Mouse (Mus musculus): Measurements from ENCODE around the gene Dscaml1. TPM values are rescaled to one million over a fixed set of nuclear protein-coding genes. Genes with fewer than 3 reads are reported as not detected.

Dscaml1 gene
- polyA plus RNA-seq, 1 experiment from 2014 or later, result 0.23 TPM

DNA sequence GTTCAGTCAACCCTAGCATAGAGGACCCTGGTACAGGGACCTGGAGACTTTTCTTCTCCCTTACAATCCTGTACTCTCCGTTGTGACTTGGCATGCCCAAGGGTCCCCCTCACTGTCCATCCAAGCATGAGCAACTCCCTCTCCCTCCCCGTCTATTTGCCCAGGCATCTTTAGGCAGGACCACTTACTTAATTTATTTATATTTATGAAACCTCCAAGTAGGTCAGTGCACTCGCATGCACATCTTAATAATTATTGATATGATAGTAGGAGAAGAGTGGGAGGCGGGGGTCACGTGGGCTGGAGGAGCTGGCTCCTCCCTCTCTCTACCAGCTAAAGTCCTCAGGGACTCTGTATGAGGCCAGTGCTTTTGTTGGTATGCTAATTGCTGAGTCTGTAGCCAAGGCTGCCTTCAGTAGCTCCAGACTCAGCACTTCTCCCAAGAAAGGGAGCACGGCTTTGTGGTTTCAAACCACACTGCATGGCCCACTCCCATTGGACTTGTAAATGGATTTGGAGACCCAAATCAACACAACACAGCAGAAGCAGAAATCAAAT, 199.5 kb downstream of the Dscaml1 start:
- 62% methylated on average over 6 of the region's 6 CpGs for WGBS
- ATAC-seq (ENCODE audit: insufficient number of reproducible peaks, low FRiP score, low TSS enrichment, low read depth), result no peak
- Histone ChIP-seq H3K4me3 (no peak overlapping the region), H3K9ac (no peak overlapping the region), H3K4me1 (no peaks in the 10 kb centered on the region), H3K27ac (no peak overlapping the region), H3K4me2 (no peak overlapping the region), H3K36me3 (no peaks in the 10 kb centered on the region), H3K27me3 (no peaks in the 10 kb centered on the region), H3K9me3 (no peaks in the 10 kb centered on the region)

GRCm38 (mm10) chr9:45632520-45632919, 206.1 kb downstream of the Dscaml1 start:
- Histone ChIP-seq H3K27ac (peak overlapping the region; percentile 54), H3K4me1 (peaks cover 19% of the 10 kb centered on the region; the same call in 1 of the 2 replicates), H3K9ac (no peak overlapping the region), H3K9me3 (no peaks in the 10 kb centered on the region), H3K4me3 (no peak overlapping the region), H3K4me2 (no peak overlapping the region), H3K27me3 (no peaks in the 10 kb centered on the region), H3K36me3 (no peaks in the 10 kb centered on the region)
- WGBS, result 26% methylated on average over 10 of the region's 10 CpGs
- ATAC-seq (ENCODE audit: insufficient number of reproducible peaks, low FRiP score, low TSS enrichment, low read depth), result peak; percentile 40

DNA sequence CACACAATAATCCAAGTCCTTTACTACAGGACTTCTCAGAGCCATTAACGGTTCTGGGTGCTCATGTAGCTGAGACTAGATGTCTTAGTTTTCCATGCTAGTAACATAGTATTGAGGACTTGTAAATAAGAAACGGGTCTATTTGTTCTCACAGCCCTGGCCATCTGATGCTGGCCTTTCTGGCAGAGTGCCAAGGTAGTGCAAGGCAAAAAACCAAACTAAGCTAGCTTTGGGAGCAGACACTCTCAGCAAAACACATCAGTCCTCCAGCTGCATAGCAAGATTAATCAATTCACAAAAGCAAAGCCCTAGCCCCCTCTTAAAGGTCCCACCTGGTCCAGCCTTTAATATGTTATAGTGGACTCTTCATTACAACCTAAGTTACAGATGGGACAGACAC, 206.6 kb downstream of the Dscaml1 start:
- no peaks in the 10 kb centered on the region for H3K36me3 ChIP-seq
- no peak for ATAC-seq (ENCODE audit: insufficient number of reproducible peaks, low FRiP score, low TSS enrichment, low read depth)
- no peak overlapping the region for H3K4me3 ChIP-seq
- WGBS, result 20% methylated on average over 2 of the region's 2 CpGs
- H3K9ac ChIP-seq, result no peak overlapping the region
- H3K4me1 ChIP-seq, result peaks cover 19% of the 10 kb centered on the region; the same call in 1 of the 2 replicates
- 0 out of 2 replicates have a peak overlapping the region, but pooled peaks have one; percentile 54 for H3K27ac ChIP-seq
- H3K9me3 ChIP-seq, result no peaks in the 10 kb centered on the region
- no peaks in the 10 kb centered on the region for H3K27me3 ChIP-seq
- H3K4me2 ChIP-seq, result no peak overlapping the region

DNA sequence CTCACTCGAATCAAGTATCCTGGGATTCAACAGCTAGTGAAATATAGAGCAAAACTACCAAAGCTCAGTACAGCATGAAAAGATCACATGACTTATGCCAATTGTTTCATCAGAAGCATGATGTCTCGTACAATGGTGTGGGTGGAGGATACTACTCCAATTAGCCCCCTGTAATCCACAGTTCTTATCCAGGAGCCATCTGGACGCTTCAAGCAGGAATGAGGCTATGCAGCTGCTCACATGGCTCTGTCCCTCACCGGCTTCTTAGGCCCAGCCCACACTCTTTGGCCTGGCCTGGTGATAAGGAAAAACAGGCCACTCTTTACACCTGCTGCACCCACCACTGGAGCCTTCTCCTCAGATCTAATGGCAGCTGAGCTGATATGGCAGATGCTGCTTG, 208.6 kb downstream of the Dscaml1 start:
- H3K9me3 ChIP-seq, result no peaks in the 10 kb centered on the region
- H3K27ac ChIP-seq, result no peak overlapping the region
- no peaks in the 10 kb centered on the region for H3K27me3 ChIP-seq
- H3K4me2 ChIP-seq, result no peak overlapping the region
- no peak overlapping the region for H3K9ac ChIP-seq
- H3K4me1 ChIP-seq, result peaks cover 19% of the 10 kb centered on the region; the same call in 1 of the 2 replicates
- no peak overlapping the region for H3K4me3 ChIP-seq
- H3K36me3 ChIP-seq, result no peaks in the 10 kb centered on the region
- WGBS, result 68% methylated on average over 4 of the region's 4 CpGs
- no peak for ATAC-seq (ENCODE audit: insufficient number of reproducible peaks, low FRiP score, low TSS enrichment, low read depth)

GRCm38 (mm10) chr9:45637346-45637745, 210.9 kb downstream of the Dscaml1 start:
- Histone ChIP-seq H3K9me3 (no peaks in the 10 kb centered on the region), H3K27ac (no peak overlapping the region), H3K36me3 (no peaks in the 10 kb centered on the region), H3K9ac (no peak overlapping the region), H3K4me3 (no peak overlapping the region), H3K4me2 (no peak overlapping the region), H3K27me3 (no peaks in the 10 kb centered on the region), H3K4me1 (peaks cover 12% of the 10 kb centered on the region; the same call in 1 of the 2 replicates)
- ATAC-seq (ENCODE audit: insufficient number of reproducible peaks, low FRiP score, low TSS enrichment, low read depth), result no peak
- WGBS, result 41% methylated on average over 1 of the region's 1 CpGs

DNA sequence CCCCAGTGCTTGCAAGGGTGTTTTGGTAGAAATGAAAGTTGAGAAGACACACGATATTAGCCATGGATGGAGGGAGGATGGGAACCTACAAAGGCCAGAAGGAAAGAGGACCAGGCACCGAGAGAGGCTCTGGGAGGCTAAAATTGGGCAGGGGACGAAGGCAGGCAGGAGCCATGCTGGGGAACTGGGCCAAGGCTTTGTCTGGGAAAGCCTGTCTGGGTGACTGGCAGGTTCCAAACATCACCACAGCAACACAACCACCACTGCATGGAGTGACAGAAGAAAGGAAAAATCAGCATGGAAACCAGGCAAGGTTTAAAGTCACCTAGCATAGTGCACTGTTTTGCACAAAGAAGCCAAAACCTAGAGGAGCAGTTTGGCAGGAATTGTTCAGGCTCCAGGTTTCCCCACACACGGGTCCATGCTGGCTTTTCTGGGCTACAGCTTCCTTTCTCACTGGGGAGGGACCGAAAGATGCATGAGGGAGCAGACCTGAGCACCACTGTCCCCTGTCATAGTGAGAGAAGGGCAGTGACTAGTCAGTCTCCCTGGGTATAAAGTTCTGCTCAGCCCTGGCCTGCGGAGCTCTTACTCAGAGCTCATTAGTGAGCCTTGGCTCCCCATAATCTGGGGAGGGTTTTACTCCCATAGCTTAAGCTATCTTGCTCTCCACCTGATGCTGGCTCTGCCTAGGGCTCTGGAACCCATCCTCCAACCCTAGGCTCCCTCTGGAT, 211.9 kb downstream of the Dscaml1 start:
- H3K27ac ChIP-seq, result no peak overlapping the region

GRCm38 (mm10) chr9:45644833-45645388, 218.5 kb downstream of the Dscaml1 start:
- ATAC-seq (ENCODE audit: insufficient number of reproducible peaks, low FRiP score, low TSS enrichment, low read depth), result no peak
- no peak overlapping the region for H3K9ac ChIP-seq
- no peaks in the 10 kb centered on the region; the same call in 1 of the 2 replicates for H3K4me1 ChIP-seq
- whole genome bisulfite sequencing, result 68% methylated on average over 6 of the region's 6 CpGs
- H3K27me3 ChIP-seq, result no peaks in the 10 kb centered on the region
- H3K9me3 ChIP-seq, result no peaks in the 10 kb centered on the region
- no peak overlapping the region for H3K4me3 ChIP-seq
- no peak overlapping the region for H3K4me2 ChIP-seq
- H3K27ac ChIP-seq, result no peak overlapping the region
- no peaks in the 10 kb centered on the region for H3K36me3 ChIP-seq

More for the DNA sequence above, 211.9 kb downstream of the Dscaml1 start:
- Histone ChIP-seq H3K36me3 (no peaks in the 10 kb centered on the region), H3K9ac (no peak overlapping the region), H3K4me1 (peaks cover 3% of the 10 kb centered on the region; the same call in 1 of the 2 replicates), H3K4me3 (no peak overlapping the region), H3K27me3 (no peaks in the 10 kb centered on the region), H3K9me3 (no peaks in the 10 kb centered on the region), H3K4me2 (no peak overlapping the region)
- WGBS, result 71% methylated on average over 6 of the region's 6 CpGs
- ATAC-seq (ENCODE audit: insufficient number of reproducible peaks, low FRiP score, low TSS enrichment, low read depth), result no peak

- no peaks in the 10 kb centered on the region for H3K27me3 ChIP-seq
- 55% methylated on average over 6 of the region's 6 CpGs for WGBS
- H3K9me3 ChIP-seq, result no peaks in the 10 kb centered on the region
- H3K27ac ChIP-seq, result no peak overlapping the region
- no peaks in the 10 kb centered on the region; the same call in 1 of the 2 replicates for H3K4me1 ChIP-seq
- no peak overlapping the region for H3K4me2 ChIP-seq
- no peak overlapping the region for H3K9ac ChIP-seq
- ATAC-seq (ENCODE audit: insufficient number of reproducible peaks, low FRiP score, low TSS enrichment, low read depth), result no peak
- no peaks in the 10 kb centered on the region for H3K36me3 ChIP-seq
- H3K4me3 ChIP-seq, result no peak overlapping the region
These were observed 219.1 kb downstream of the Dscaml1 start for GRCm38 (mm10) chr9:45645526-45645925.

- Histone ChIP-seq H3K4me2 (no peak overlapping the region), H3K4me3 (no peak overlapping the region), H3K27me3 (no peaks in the 10 kb centered on the region), H3K9ac (no peak overlapping the region), H3K9me3 (no peaks in the 10 kb centered on the region), H3K36me3 (no peaks in the 10 kb centered on the region), H3K27ac (no peak overlapping the region), H3K4me1 (no peaks in the 10 kb centered on the region)
- WGBS, result 48% methylated on average over 13 of the region's 13 CpGs
- ATAC-seq (ENCODE audit: insufficient number of reproducible peaks, low FRiP score, low TSS enrichment, low read depth), result no peak
These were observed 224.8 kb downstream of the Dscaml1 start for GRCm38 (mm10) chr9:45651078-45651809.

DNA sequence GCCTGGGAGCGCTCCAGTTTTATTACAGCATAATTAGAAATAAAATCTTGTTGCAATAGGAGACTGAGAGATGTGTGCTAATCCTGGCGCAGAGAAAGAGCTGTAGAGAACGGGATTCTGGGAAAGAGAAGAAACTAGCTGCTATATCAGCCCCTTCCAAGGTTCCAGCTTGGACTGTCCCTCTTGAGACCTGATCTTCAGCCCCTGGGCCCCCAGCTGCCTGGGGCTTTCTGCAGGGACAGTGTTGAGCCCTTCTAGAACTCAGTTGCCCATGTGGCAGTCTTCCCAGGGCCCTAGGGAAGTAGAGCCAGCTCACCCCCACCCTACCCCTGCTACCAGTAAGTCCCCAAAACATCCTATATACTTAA, 225.4 kb downstream of the Dscaml1 start:
- no peaks in the 10 kb centered on the region for H3K36me3 ChIP-seq
- H3K27ac ChIP-seq, result no peak overlapping the region
- no peaks in the 10 kb centered on the region for H3K9me3 ChIP-seq
- no peak overlapping the region for H3K4me3 ChIP-seq
- no peaks in the 10 kb centered on the region for H3K4me1 ChIP-seq
- H3K9ac ChIP-seq, result no peak overlapping the region
- ATAC-seq (ENCODE audit: insufficient number of reproducible peaks, low FRiP score, low TSS enrichment, low read depth), result no peak
- 57% methylated on average over 3 of the region's 3 CpGs for WGBS
- H3K4me2 ChIP-seq, result no peak overlapping the region
- H3K27me3 ChIP-seq, result no peaks in the 10 kb centered on the region

GRCm38 (mm10) chr9:45657172-45658062, 231.0 kb downstream of the Dscaml1 start:
- no peak overlapping the region for H3K4me2 ChIP-seq
- no peak for ATAC-seq (ENCODE audit: insufficient number of reproducible peaks, low FRiP score, low TSS enrichment, low read depth)
- no peaks in the 10 kb centered on the region for H3K36me3 ChIP-seq
- H3K4me1 ChIP-seq, result no peaks in the 10 kb centered on the region
- no peak overlapping the region for H3K27ac ChIP-seq
- H3K4me3 ChIP-seq, result no peak overlapping the region
- no peak overlapping the region for H3K9ac ChIP-seq
- no peaks in the 10 kb centered on the region for H3K9me3 ChIP-seq
- H3K27me3 ChIP-seq, result no peaks in the 10 kb centered on the region
- 14% methylated on average over 9 of the region's 9 CpGs for WGBS
